Mouse (Mus musculus): Measurements from ENCODE around the gene Krt79.

Krt79 gene

DNA sequence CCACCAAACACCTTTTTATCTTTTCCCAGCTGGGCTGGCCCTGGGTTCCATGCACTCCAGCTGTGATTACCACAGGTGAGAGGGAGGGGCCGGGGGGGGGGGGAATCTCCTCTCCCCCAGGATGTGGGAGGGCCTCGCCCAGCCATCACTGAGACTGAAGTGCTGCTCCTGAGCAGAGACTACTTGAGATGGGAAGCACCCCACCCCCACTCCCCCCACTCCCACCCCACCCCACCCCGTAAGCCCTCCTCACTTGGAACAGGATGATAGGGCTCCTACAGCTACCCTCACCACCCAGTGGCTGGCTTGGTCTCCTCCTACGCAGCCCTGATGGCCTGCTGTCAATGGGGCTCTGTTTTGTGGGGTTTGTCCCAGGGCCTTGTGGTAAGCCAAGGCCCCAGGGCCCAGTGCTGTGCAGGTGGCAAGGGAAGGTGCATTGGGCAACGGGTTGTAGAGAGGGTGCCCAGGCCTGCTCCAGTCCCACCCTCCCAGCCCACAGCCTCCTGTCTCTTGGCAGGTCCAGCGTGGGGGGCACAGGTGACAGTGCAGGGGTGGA, at the start of gene Krt79:
Gene Krt79 (minus strand): TSS at position 51 of the 556 bp plus-strand sequence.
- DNase-seq (ENCODE audit: low read depth, low spot score), result no peak

DNA sequence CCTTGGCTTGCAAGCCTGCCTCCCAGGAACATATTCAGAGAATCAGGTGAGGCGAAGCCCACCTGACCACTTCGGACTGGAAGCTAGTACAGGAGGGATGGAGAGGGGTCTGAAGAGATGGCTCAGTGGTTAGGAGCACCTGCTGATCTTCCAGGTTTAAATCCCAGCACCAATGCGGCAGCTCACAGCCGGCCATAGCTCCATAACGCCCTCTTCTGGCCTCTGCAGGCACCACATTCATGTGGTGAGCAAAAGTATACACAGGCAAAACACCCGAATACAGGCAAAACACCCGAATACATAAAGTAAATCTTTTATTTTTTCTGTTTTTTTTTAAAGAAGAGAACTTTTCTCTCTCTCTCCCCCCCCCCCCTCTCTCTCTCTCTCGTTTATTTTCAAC, 48.6 kb upstream of the Krt79 start:
- DNase-seq (ENCODE audit: low read depth, low spot score), result no peak

DNA sequence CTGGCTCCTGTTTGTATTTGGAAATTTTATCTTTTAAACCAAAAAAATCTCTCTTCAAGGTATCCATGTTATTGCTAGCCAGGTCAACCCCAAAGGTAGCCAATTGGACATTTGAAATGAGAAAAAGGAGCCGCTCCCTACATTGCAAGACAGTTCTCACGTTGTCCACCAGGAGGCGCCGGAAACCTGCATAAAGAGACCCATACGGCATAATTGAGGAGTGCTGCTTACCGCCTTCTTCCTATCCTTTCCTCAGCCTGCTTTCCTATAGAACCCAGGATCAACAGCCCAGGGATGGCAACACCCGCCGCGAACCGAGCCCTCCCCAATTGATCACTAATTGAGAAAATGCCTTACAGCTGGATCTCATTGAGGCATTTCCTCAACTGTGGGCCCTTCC, 48.0 kb upstream of the Krt79 start:
- peak; percentile 96 for DNase-seq (ENCODE audit: low read depth, low spot score)

DNA sequence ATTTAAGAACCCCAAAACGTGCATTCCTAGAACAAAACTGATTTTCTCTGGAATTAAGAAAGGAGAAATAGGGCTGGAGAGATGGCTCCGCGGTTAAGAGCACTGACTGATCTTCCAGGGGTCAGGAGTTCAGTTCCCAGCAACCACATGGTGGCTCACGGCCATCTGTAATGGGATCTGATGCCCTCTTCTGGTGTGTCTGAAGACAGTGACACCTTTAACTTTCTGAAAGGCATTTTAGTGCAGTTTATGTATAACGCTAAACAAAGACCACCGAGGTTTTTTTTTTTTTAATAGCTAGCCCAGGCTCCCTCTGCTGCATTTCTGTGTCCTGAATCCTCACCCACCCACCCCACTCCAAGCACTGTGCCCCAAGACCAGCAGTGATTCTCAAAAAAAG, 44.6 kb upstream of the Krt79 start:
- no peak for DNase-seq (ENCODE audit: low read depth, low spot score)

DNA sequence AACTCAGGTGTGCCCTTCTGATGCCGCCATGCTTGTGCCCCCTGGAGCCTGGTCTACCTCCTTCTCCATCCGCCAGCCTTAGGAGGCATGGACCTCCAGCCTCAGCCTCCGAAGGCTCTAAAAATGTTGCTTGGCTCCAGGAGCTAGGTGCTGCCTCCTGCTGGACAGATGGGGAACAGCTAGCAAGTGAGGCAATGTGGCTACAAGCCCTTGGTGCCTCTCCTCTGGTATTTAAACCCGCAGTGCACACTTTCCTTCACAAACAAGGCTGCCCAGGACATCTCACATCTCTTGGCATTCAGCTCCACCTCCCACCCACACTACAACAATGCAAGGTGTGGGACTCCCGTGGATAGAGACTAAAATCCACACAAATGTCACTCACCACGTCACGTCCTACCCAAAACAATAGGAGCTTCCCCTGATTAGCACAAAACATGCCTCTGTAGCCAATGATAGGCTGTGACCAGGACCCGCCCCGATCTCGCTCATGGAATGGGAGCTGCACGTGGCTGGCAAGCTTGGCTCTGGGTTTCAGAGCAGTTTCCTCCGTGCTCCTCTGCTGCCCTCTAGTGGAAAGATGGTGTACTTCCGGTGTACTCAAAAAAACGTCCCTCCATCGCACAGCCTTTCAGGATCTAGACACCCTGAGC, 44.0 kb upstream of the Krt79 start:
- peak; percentile 100 for DNase-seq (ENCODE audit: low read depth, low spot score)

DNA sequence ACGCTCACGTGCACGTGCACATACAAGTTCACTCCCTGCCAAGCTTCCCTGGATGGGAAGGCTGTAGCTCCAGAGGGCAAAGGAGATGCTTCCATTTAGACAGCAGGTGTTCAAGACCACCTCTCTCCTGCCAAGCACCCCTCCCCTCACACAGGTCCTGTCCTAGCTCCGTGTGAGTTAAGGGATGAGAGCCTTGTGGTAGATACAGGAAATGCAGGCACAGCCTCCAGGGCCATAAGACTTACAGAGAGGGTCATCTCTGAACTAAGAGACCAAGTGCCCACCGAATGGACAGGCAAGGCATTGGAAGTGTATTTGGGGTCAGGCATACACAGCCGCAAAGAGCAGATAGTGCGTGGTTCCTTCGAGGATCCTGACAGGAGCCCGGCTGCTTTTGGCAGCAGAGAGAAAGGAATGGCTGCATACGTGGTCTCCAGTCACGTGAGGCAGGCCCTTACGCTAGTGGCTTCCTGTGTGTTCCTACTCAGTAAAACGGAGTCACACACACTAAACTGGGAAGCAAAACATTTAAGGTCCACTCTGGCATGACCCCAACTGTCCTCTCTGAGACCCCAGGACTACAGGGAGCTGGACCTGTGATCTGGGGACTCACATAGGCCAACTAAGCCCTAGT, 43.3 kb upstream of the Krt79 start:
- DNase-seq (ENCODE audit: low read depth, low spot score), result no peak

DNA sequence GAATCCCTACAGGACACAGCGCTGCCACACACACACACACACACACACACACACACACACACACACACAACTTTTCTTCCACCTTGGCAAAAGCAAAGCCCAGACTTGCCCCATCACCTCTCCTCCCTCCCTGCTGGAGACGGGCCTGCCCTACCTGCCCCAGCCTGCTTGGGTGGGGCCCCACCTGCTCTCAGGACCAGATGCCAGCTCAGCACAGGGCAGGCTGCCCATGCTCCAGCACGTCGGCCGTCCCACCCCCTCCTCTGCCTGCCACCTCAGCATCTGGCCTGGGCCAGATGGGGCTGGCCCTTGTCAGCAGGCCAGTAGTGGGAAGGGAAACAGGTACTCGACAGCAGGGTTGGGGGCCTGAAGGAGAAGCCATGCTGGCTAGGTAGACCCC, 40.7 kb upstream of the Krt79 start:
- DNase-seq (ENCODE audit: low read depth, low spot score), result no peak

DNA sequence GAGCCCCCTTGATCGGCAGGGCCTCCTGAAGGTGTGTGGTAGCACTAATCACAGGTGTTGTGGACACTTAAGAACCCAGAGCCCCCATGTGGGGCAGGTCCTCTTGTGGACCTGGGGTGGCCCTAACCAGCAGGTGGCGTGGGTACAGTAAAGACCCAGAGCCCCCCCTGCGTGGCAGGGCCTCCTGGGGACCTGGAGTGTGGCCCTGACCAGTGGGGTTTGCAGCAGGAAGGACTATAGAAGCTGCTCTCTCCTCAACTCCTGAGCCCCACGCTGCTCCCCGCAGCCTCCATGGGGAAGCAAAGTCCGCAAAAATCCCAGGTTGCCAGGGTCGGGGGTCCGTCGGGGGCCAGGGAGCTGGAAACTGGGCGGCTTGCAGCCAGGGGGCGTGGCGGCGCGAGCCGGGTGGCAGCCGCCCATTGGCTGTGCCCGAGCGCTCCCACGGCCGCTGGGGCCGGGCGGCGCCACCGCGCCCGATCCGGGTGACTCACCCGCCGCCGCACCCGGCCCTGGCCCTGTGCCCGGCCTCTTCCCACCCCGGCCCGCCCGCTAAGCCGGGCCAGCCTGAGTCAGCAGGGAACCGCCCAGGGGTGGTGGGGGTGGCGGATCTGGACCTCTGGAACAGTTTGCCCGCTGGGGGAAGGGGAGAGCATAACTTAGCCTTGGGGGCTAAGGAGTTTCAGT, 37.1 kb upstream of the Krt79 start:
- peak; percentile 92 for DNase-seq (ENCODE audit: low read depth, low spot score)

DNA sequence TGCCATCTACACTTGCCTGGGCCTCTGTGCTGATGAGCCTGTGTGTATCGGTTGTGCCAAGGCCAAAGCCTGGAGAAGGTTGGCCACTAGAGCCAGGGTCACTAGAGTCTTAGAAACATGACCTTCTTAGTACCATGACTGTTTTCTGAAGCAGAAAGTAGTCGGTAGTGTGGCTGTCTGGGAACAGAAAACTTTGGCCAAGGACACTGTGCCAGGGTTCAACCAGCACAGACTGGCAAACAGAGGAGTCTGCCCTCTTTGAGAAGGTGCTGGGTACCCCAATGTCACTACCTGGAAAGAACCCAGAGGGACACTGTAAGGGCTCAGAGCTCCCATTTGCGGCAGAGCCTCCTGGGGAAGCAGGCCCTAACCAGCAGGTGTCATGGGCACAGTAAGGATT, 36.5 kb upstream of the Krt79 start:
- DNase-seq (ENCODE audit: low read depth, low spot score), result peak; percentile 54

DNA sequence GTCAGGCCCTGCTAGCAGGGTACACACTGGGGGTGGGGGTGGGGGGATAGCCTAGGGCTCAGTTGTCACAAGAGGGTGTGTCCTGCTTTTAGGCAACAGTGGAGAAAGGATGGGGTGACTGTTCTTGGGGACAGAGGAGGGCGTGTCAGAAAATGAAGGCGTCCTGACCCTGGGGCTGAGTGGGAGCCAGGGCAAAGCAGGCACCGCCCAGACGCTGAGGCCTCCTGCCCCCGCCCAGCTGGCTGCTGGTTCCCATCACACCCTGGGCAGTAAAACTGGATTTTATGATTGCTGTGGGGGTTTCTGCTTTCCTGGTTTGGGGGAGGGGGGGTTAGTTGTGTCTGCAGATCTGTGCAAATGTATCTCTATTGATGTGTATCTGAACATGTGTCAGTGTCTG, 35.9 kb upstream of the Krt79 start:
- DNase-seq (ENCODE audit: low read depth, low spot score), result peak; percentile 69

DNA sequence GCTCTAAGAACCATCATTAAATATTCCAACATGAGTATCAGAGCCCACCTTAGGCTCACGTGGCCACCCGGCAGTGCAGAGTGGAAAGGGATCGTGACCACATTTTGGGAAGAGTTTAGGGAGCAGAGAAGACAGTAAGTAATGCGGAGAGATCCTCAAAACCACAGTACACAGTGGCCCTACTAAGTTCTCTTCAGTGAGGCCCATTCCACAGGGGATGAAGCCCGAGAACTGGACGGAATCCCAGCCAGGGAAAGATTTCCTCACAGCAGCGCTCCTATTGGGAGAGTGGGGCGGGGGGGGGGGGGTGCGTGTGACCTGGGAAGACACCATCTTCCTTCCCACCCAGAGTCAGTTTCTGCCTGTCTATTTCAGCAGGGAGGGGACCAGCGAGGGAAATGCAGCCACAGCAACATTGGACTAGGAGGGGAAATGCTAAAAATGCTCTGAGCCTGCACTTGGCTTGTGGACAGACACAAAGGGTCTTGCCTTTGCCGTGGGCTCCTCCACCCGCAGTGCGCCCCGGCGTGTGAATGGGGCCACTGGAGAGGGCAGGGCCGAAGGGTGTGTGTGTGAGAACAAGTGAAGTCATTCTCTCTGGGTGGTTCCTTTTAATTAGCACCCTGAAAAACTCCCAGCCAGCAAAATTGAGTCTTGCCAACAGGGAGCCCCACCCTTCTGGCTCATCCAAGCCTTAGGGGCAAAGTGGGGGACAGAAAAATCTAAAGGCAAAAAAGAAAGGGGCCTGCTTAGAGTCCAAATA, 34.1 kb upstream of the Krt79 start:
- DNase-seq (ENCODE audit: low read depth, low spot score), result no peak

DNA sequence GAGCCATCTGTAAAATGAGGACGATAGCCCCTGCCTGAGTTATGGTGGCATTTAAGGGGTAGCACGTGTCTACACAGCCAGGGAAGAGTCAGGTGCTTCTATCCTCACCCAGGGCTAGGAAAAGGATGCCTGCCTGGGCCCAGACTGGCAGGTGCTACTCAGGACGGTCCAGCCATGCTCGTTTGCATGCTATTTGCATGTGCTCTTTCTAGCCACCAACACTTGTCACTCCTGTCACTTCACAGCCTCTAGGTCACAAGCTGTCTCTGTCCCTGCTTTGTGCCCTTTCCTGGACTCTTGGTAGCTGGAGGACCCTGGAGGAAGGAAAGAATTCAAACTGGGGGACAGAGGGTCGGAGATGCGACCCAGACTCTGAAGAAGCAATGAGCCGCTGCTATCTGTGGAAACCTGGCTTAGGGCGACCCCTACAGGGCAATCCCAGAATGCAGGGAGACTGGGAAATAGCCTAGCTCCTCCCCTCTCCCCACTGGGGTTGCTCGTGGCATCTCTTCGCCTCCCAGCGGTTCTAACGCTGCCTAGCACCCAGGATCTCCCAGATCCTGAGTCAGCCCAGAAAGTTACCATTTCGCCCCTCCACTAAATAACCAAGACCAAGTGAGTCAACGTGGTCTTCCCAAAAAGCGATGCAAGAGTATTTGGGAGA, 33.4 kb upstream of the Krt79 start:
- peak; percentile 98 for DNase-seq (ENCODE audit: low read depth, low spot score)

DNA sequence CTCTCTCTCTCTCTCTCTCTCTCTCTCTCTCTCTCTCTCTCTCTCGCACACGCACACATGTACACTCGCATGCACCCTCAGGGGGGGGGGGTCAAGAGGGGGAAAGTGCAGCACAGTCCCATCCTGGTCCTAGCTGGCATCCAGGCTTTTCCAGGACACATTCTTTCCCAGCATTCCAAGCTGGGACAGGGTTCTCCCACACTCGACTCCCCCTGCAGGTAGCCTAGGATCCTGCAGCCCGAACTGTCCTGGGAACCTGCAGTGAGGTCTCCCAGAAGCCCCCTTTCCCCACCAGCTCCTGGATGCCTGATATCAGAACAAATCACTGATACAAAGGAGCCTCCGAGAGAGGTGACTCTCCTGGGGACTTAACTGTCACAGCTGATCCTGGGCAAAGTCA, 30.4 kb upstream of the Krt79 start:
- peak; percentile 61 for DNase-seq (ENCODE audit: low read depth, low spot score)

DNA sequence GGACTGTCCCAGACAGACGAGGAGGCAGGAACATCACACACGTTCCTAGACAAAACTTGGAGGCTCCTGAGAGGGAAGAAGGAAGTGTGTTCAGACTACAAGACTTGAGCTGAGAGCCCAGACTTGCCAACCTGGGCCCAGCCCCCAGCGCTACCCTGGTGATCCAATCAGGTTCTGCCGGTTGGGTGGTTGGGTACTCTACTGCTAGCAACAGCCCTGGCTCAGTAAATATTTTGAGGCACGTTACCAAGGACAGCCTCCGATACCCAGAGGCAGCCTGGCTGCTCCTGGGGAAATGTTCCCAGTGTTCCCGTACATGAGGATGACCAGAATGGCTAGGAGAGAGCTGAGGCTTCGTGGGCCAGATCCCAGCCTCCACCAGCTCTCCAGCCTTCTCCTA, 26.7 kb upstream of the Krt79 start:
- DNase-seq (ENCODE audit: low read depth, low spot score), result no peak

DNA sequence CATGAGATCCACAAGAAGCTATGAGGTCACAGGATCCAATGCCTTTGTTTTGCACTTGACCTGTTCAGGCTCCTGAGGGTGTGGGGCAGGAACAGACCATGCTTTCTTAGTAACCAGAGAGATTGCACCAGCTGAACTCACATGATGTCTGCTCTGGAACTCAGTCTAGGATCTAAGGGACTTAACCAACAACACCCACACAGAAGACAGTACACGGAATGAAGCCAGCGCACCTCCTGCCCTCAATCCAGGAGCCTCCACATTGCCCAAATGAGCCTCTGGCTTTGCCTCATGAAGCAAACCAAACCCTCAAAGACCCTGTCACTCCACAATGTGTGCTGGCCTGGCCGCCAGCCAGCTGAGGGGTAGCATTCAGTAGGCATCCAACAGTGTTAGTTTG, 18.8 kb upstream of the Krt79 start:
- DNase-seq (ENCODE audit: low read depth, low spot score), result no peak

DNA sequence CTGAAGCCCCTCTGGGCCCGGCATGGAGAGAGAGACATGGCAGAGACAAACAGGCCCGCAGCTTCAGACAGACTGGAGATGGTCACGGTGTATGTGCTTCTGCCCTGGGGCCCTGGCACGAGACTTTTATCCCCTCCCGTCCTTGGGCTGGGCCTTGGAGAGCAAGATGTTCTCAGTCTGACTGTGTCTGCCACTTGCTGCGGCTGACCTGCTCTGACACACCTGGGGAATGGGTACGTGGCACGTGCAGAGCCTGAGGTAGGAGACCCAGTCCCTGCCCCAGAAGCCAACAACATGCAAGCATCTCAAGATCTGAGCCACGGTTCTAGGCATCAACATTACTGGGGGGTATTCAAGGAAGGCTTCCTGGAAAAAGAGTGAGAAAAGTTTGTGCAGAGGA, 14.1 kb upstream of the Krt79 start, which contains the start of gene Krt78:
Gene Krt78 (minus strand): TSS at position 101 of the 400 bp plus-strand sequence.
- no peak for DNase-seq (ENCODE audit: low read depth, low spot score)

DNA sequence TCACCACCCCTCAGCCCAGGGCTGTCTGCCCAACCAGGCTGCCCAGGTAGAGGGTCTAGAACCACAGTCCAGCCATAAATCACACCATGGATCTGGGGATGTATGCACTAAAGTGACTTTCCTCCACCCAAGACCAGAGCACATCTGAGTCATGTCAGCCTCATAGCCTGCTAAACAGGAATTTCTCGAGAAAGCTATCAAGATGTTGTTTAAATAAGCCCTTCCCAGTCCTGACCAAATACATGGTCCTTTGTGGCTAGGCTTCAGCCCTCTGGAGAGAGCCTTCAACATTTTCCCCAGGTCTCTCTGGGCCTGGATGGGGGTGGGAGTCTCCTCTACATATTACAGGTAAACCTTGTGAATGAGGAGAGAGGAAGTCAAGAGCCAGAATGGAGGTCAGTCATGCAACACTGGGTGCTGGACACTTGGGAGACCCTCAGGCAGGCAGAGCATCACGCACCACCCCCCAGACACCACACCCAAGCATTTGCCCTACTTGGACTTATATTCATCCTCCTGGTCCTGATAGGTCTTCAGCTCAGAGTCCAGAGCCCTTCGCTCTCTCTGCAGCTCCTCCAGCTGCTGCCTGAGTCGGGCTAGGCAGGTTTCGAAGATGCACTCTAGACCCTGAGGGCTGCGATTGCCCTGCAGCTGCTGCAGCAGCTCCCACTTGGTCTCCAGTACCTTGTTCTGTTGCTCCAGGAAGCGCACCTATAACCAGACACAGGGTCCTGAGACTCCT, 12.8 kb upstream of the Krt79 start:
- DNase-seq (ENCODE audit: low read depth, low spot score), result no peak

DNA sequence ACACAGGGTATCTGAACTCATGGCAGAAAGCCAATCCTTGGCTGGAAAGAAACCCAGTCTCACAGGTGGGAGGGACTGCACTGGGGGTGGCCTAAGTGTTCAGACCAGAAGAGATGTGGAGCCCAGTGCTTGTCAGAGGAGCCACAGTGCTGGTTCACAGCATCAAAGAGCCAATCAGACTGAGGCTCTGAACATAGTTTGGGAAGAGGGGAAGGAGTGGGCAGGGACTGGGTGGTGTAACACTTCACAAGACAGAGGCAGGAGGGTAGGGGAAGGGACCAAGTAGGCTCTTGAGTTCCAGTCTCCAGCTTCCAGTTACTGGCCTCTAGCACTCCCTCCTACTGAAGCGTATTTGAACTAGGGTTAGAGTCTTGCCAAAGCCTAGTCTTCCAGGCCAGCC, 5.3 kb upstream of the Krt79 start:
- DNase-seq (ENCODE audit: low read depth, low spot score), result no peak

DNA sequence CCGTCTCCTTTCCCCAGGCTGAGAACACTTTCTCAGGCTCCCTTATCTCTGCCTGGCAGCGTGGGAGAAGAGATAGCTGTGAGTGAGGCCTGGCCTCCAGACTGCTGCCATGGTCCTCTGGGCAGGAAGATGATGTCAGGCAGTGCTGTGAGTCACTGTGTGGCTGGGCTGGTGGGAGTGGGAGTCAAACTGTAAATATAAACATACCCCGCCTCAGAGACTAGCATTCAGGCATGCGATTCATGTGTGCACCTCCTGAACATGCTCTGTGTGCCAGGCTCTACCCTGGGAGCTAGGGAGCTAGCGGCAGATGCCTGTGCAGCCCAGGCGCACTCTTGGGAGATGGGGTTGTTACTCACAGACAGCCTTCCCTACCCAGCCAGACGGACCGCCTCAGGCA, 1.8 kb upstream of the Krt79 start:
- peak; percentile 58 for DNase-seq (ENCODE audit: low read depth, low spot score)

DNA sequence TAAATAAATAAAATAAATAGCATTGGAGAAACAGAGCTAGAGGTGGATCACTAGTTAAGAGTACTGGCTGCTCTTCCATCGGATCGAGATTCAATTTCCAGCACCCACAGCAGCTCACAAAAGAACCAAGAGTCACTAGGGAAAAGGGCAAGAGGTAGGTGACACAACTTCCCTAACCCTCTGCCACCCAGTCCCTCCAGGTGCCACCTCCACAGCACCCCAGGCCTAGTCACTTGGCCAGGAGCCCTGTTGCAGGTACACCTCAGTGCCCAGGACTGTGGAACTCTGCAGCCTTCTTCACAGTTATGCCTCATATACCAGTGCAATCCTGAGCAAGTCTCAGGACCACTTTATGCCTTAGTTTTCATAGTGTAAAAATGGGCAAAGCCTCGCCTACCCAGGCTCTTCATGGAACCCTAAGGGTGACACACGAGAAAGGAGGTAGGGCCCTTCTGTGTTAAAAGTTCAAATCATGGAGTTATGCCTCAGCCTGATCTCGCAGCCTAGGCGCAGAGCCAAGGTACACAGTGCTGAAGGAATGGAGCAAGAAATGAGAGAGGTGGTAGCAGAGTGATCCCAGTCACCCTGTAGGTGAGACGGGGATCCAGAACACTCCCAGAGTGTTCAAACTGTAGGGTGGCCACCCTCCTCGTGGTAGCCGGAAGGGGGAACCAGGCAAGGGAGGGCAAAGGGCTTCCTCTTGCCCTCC, 1.4 kb downstream of the Krt79 start:
- DNase-seq (ENCODE audit: low read depth, low spot score), result peak; percentile 42

Measured in 3T3-L1 (cell line).